Mouse (Mus musculus) urinary bladder, adult 18-20 months (tissue): ENCODE data around the gene Ripply2.
"Not testable (repeated sequence)": the region's sequence is repeated elsewhere in the genome, so short reads cannot be mapped to it uniquely, and the experiment has no call there.

Source experiments
- DNase-seq, 2 experiments: peaks; one replicate each; pipeline ENCODE4 v3.0.0; 2022; ENCODE audit warnings: low spot score in 2 of 2, mixed read lengths in 2 of 2

Ripply2 gene

GRCm38 (mm10) chr9:87015288-87015937 lies at the start of gene Ripply2:
Gene Ripply2 (plus strand): TSS chr9:87015537.
- no peak for DNase-seq

GRCm38 (mm10) chr9:86972471-86972870 lies 42.9 kb upstream of the Ripply2 start:
- not testable (repeated sequence) for DNase-seq

- no peak for DNase-seq
These were observed 41.8 kb upstream of the Ripply2 start for GRCm38 (mm10) chr9:86973562-86973961.

GRCm38 (mm10) chr9:86976896-86977295 lies 38.4 kb upstream of the Ripply2 start:
- no peak for DNase-seq

GRCm38 (mm10) chr9:86978257-86978907 lies 37.0 kb upstream of the Ripply2 start:
- DNase-seq, result no peak

GRCm38 (mm10) chr9:86980048-86980447 lies 35.3 kb upstream of the Ripply2 start:
- no peak for DNase-seq

- no peak for DNase-seq
These were observed 34.4 kb upstream of the Ripply2 start for GRCm38 (mm10) chr9:86980942-86981341.

GRCm38 (mm10) chr9:86981551-86981950 lies 33.8 kb upstream of the Ripply2 start:
- no peak for DNase-seq

- no peak for DNase-seq
These were observed 30.8 kb upstream of the Ripply2 start for GRCm38 (mm10) chr9:86984583-86984982.

GRCm38 (mm10) chr9:86985105-86985504 lies 30.2 kb upstream of the Ripply2 start:
- no peak for DNase-seq

GRCm38 (mm10) chr9:86986703-86987296 lies 28.5 kb upstream of the Ripply2 start:
- DNase-seq, result no peak

- no peak for DNase-seq
These were observed 25.5 kb upstream of the Ripply2 start for GRCm38 (mm10) chr9:86989822-86990221.

GRCm38 (mm10) chr9:86991758-86992157 lies 23.6 kb upstream of the Ripply2 start:
- DNase-seq, result no peak

- no peak for DNase-seq
These were observed 18.2 kb upstream of the Ripply2 start for GRCm38 (mm10) chr9:86997046-86997691.

GRCm38 (mm10) chr9:86999956-87000582 lies 15.3 kb upstream of the Ripply2 start:
- no peak for DNase-seq

GRCm38 (mm10) chr9:87004701-87005434 lies 10.5 kb upstream of the Ripply2 start:
- DNase-seq, result no peak

GRCm38 (mm10) chr9:87005435-87005779 lies 9.9 kb upstream of the Ripply2 start:
- no peak for DNase-seq

- DNase-seq, result no peak
These were observed 6.8 kb upstream of the Ripply2 start for GRCm38 (mm10) chr9:87008507-87008906.

GRCm38 (mm10) chr9:87008919-87009318 lies 6.4 kb upstream of the Ripply2 start:
- DNase-seq, result no peak

GRCm38 (mm10) chr9:87015938-87016294 lies 579 bp downstream of the Ripply2 start:
- DNase-seq, result no peak

- DNase-seq, result peak; percentile 93 to 96
These were observed 6.6 kb downstream of the Ripply2 start, which contains the start of gene Cyb5r4 for GRCm38 (mm10) chr9:87021778-87022523. Gene Cyb5r4 (plus strand): TSS chr9:87022014.
